Mouse (Mus musculus) myocyte (in vitro differentiated cells): ENCODE results near the gene Ska2. TPM values are rescaled to one million over a fixed set of nuclear protein-coding genes. Genes with fewer than 3 reads are reported as not detected.
A peak's percentile ranks its signal among the peaks of the same experiment; 100 is the strongest.

ENCODE experiments used
- H3K27me3 ChIP-seq: one replicate; pipeline ENCODE4 v1.6.1; 2011; ENCODE audit not compliant: control insufficient read depth, insufficient read depth, insufficient read length
- H3K36me3 ChIP-seq: one replicate; pipeline ENCODE4 v1.6.1; 2011; ENCODE audit not compliant: control insufficient read depth, insufficient read depth
- H3K4me2 ChIP-seq: one replicate; pipeline ENCODE4 v1.6.1; 2011; ENCODE audit warnings: low read depth, control low read depth
- H3K4me3 ChIP-seq: one replicate; pipeline ENCODE4 v1.5.1; 2011; ENCODE audit warnings: mild to moderate bottlenecking, control low read depth, moderate library complexity
- H3K79me2 ChIP-seq: one replicate; pipeline ENCODE4 v1.6.1; 2011; ENCODE audit not compliant: control insufficient read depth, insufficient read depth
- H3ac ChIP-seq: one replicate; pipeline ENCODE4 v1.6.1; 2011; ENCODE audit not compliant: control insufficient read depth, insufficient read length
- CEBPB ChIP-seq: IDR thresholded peaks from 2 replicates; pipeline ENCODE4 v1.6.1; 2011; ENCODE audit warnings: mild to moderate bottlenecking, moderate library complexity; ENCODE audit not compliant: poor library complexity, insufficient read depth, severe bottlenecking
- E2F4 ChIP-seq: IDR thresholded peaks from one replicate; pipeline ENCODE4 v1.6.1; 2011; ENCODE audit warnings: mild to moderate bottlenecking, control low read depth, moderate library complexity; ENCODE audit not compliant: insufficient read depth
- MAX ChIP-seq: IDR thresholded peaks from one replicate; pipeline ENCODE4 v1.6.1; 2011; ENCODE audit warnings: low read depth, mild to moderate bottlenecking, control low read depth
- MYOD1 ChIP-seq, 3 experiments: IDR thresholded peaks; one replicate each; pipeline ENCODE4 v1.6.1; 2011; ENCODE audit warnings: control low read depth in 2 of 3, low read depth in 2 of 3, mild to moderate bottlenecking in 2 of 3, moderate library complexity in 1 of 3; ENCODE audit not compliant: insufficient read length in 2 of 3, control insufficient read depth in 1 of 3
- MYOG ChIP-seq, 3 experiments: IDR thresholded peaks; one replicate each; pipeline ENCODE4 v1.6.1; 2011; ENCODE audit warnings: control low read depth in 2 of 3, low read depth in 2 of 3, mild to moderate bottlenecking in 2 of 3; ENCODE audit not compliant: insufficient read length in 2 of 3, control insufficient read depth in 1 of 3, insufficient read depth in 1 of 3
- POLR2A ChIP-seq: IDR thresholded peaks from one replicate; pipeline ENCODE4 v1.6.1; 2011; ENCODE audit warnings: low read depth, mild to moderate bottlenecking, control low read depth, moderate library complexity; ENCODE audit not compliant: insufficient read length
- POLR2AphosphoS2 ChIP-seq: IDR thresholded peaks from one replicate; pipeline ENCODE4 v1.6.1; 2011; ENCODE audit warnings: low read depth, control low read depth; ENCODE audit not compliant: insufficient read length
- REST ChIP-seq: IDR thresholded peaks from one replicate; pipeline ENCODE4 v1.6.1; 2011; ENCODE audit warnings: mild to moderate bottlenecking, control low read depth, moderate library complexity; ENCODE audit not compliant: insufficient read depth, insufficient read length
- SRF ChIP-seq: IDR thresholded peaks from one replicate; pipeline ENCODE4 v1.6.1; 2011; ENCODE audit warnings: low read depth; ENCODE audit not compliant: control insufficient read depth, insufficient read length
- TCF12 ChIP-seq: IDR thresholded peaks from one replicate; pipeline ENCODE4 v1.6.1; 2011; ENCODE audit warnings: mild to moderate bottlenecking, control low read depth; ENCODE audit not compliant: poor library complexity, insufficient read depth, severe bottlenecking
- TCF3 ChIP-seq: IDR thresholded peaks from one replicate; pipeline ENCODE4 v1.6.1; 2011; ENCODE audit warnings: low read depth, control low read depth; ENCODE audit not compliant: insufficient read length
- USF1 ChIP-seq: IDR thresholded peaks from one replicate; pipeline ENCODE4 v1.6.1; 2011; ENCODE audit warnings: low read depth, mild to moderate bottlenecking, control low read depth, moderate library complexity
- polyA plus RNA-seq: library from polyadenylated mRNA; unstranded; fragments of >200 nt; fragmentation: generic; extraction: Trizol; gene quantifications from one replicate; pipeline ENCODE4 v1.2.1, GENCODE M21; 2012; ENCODE audit warnings: missing spikeins

The Ska2 gene
- 5.6 TPM for polyA plus RNA-seq

- peak within 1 kb of the TSS; percentile 73 for H3K4me2 ChIP-seq
- TF ChIP-seq TCF3 (no peak), MYOG (IDR thresholded peaks at IDR 0.05; ENCODE audit: control insufficient read depth in 1 of 3, insufficient read depth in 1 of 3, insufficient read length in 2 of 3, low read depth in 2 of 3) (peak in 1 of 3 experiments; percentile 35), POLR2AphosphoS2 (no peak), MYOD1 (IDR thresholded peaks at IDR 0.05; ENCODE audit: control insufficient read depth in 1 of 3, insufficient read length in 2 of 3, low read depth in 2 of 3) (peak in 1 of 3 experiments; percentile 19), SRF (no peak), E2F4 (peak; percentile 42), MAX (no peak), CEBPB (no peak), POLR2A (peak; percentile 55), USF1 (no peak), TCF12 (no peak), REST (no peak)
- H3K27me3 ChIP-seq: no peaks in the 10 kb centered on the region
- peak within 1 kb of the TSS; percentile 57 for H3ac ChIP-seq
- H3K36me3 ChIP-seq: no peaks in the 10 kb centered on the region
- peaks cover 72% of the 10 kb centered on the region for H3K79me2 ChIP-seq
- peak within 1 kb of the TSS; percentile 89 for H3K4me3 ChIP-seq
Observed at GRCm38 (mm10) chr11:87108755-87109518, at the start of gene Ska2. Gene Ska2, plus strand, starts transcription at chr11:87109234.

GRCm38 (mm10) chr11:87060410-87060809 is 48.6 kb upstream of the Ska2 start:
- H3ac ChIP-seq: no peak overlapping the region
- no peak overlapping the region for H3K4me2 ChIP-seq
- TF ChIP-seq POLR2AphosphoS2 (no peak), MYOG (IDR thresholded peaks at IDR 0.05; ENCODE audit: control insufficient read depth in 1 of 3, insufficient read depth in 1 of 3, insufficient read length in 2 of 3, low read depth in 2 of 3) (no peak), TCF12 (no peak), MYOD1 (IDR thresholded peaks at IDR 0.05; ENCODE audit: control insufficient read depth in 1 of 3, insufficient read length in 2 of 3, low read depth in 2 of 3) (no peak), USF1 (no peak), TCF3 (no peak), SRF (no peak), CEBPB (no peak), REST (no peak), MAX (no peak), POLR2A (no peak), E2F4 (no peak)
- no peaks in the 10 kb centered on the region for H3K27me3 ChIP-seq
- H3K4me3 ChIP-seq: no peak overlapping the region
- no peaks in the 10 kb centered on the region for H3K79me2 ChIP-seq
- no peaks in the 10 kb centered on the region for H3K36me3 ChIP-seq

GRCm38 (mm10) chr11:87062087-87062486 is 46.9 kb upstream of the Ska2 start:
- no peak overlapping the region for H3K4me2 ChIP-seq
- H3K36me3 ChIP-seq: no peaks in the 10 kb centered on the region
- TF ChIP-seq CEBPB (no peak), E2F4 (no peak), MYOD1 (IDR thresholded peaks at IDR 0.05; ENCODE audit: control insufficient read depth in 1 of 3, insufficient read length in 2 of 3, low read depth in 2 of 3) (no peak), USF1 (no peak), POLR2A (no peak), MYOG (IDR thresholded peaks at IDR 0.05; ENCODE audit: control insufficient read depth in 1 of 3, insufficient read depth in 1 of 3, insufficient read length in 2 of 3, low read depth in 2 of 3) (no peak), MAX (no peak), REST (no peak), TCF12 (no peak), TCF3 (no peak), POLR2AphosphoS2 (no peak), SRF (no peak)
- H3K79me2 ChIP-seq: no peaks in the 10 kb centered on the region
- H3ac ChIP-seq: no peak overlapping the region
- H3K27me3 ChIP-seq: no peaks in the 10 kb centered on the region
- no peak overlapping the region for H3K4me3 ChIP-seq

GRCm38 (mm10) chr11:87073343-87073865 is 35.6 kb upstream of the Ska2 start:
- Histone ChIP-seq H3K36me3 (peaks cover 14% of the 10 kb centered on the region), H3K4me3 (peak overlapping the region; percentile 85), H3K4me2 (peak overlapping the region; percentile 91), H3K79me2 (no peaks in the 10 kb centered on the region), H3ac (peak overlapping the region; percentile 27), H3K27me3 (no peaks in the 10 kb centered on the region)
- no peak for TF ChIP-seq CEBPB
- no peak for TF ChIP-seq POLR2A
- no peak for TF ChIP-seq MYOG (IDR thresholded peaks at IDR 0.05; ENCODE audit: control insufficient read depth in 1 of 3, insufficient read depth in 1 of 3, insufficient read length in 2 of 3, low read depth in 2 of 3)
- TF ChIP-seq E2F4: no peak
- no peak for TF ChIP-seq POLR2AphosphoS2
- no peak for TF ChIP-seq MYOD1 (IDR thresholded peaks at IDR 0.05; ENCODE audit: control insufficient read depth in 1 of 3, insufficient read length in 2 of 3, low read depth in 2 of 3)
- TF ChIP-seq REST: no peak
- no peak for TF ChIP-seq USF1
- TF ChIP-seq TCF3: no peak
- TF ChIP-seq SRF: no peak
- TF ChIP-seq MAX: no peak
- no peak for TF ChIP-seq TCF12
